Mouse (Mus musculus) heart, embryonic 11.5 days (tissue): ENCODE results near the gene Pbld1. TPM values are rescaled to one million over a fixed set of nuclear protein-coding genes. Genes with fewer than 3 reads are reported as not detected.

Experiments used
- ATAC-seq: fragments of 200-750 bp; cut with Nextera tagmentation; replicated peaks from 2 replicates; pipeline ENCODE4 v1.8.0; 2017; ENCODE audit warnings: moderate library complexity; ENCODE audit not compliant: insufficient number of reproducible peaks, low FRiP score, low TSS enrichment
- H3K27ac ChIP-seq: fragments of 300-500 bp; sonication (generic); 2 replicates; pipeline ENCODE4 v1.5.1; 2014; ENCODE audit warnings: mild to moderate bottlenecking, low read depth, low read length
- H3K27me3 ChIP-seq: fragments of 300-500 bp; sonication (generic); 2 replicates; pipeline ENCODE4 v1.6.1; 2014; ENCODE audit warnings: mild to moderate bottlenecking, low read length, mixed read lengths; ENCODE audit not compliant: control insufficient read depth, insufficient read depth
- H3K36me3 ChIP-seq: fragments of 300-500 bp; sonication (generic); 2 replicates; pipeline ENCODE4 v1.6.1; 2014; ENCODE audit warnings: mild to moderate bottlenecking, low read length, moderate library complexity, mixed read lengths; ENCODE audit not compliant: control insufficient read depth, insufficient read depth
- H3K4me1 ChIP-seq: fragments of 300-500 bp; sonication (generic); 2 replicates; pipeline ENCODE4 v1.6.1; 2014; ENCODE audit warnings: low read length; ENCODE audit not compliant: control insufficient read depth, insufficient read depth
- H3K4me2 ChIP-seq: fragments of 300-500 bp; sonication (generic); 2 replicates; pipeline ENCODE4 v1.6.1; 2014; ENCODE audit warnings: mild to moderate bottlenecking, moderate library complexity
- H3K4me3 ChIP-seq: fragments of 300-500 bp; sonication (generic); 2 replicates; pipeline ENCODE4 v1.5.1; 2014; ENCODE audit warnings: low read depth, low read length
- H3K9ac ChIP-seq: fragments of 300-500 bp; sonication (generic); 2 replicates; pipeline ENCODE4 v1.6.1; 2014; ENCODE audit warnings: mild to moderate bottlenecking, low read depth, low read length, moderate library complexity
- H3K9me3 ChIP-seq: fragments of 300-500 bp; sonication (generic); replicated peaks from 2 replicates; pipeline ENCODE4 v1.6.1; 2016; ENCODE audit warnings: low read length; ENCODE audit not compliant: control insufficient read depth
- WGBS: fragments of 180-500 bp; shearing (Covaris S2); extraction: QIAGEN DNeasy Blood & Tissue Kit; methylation state at CpG from one replicate; pipeline ENCODE4 v1.1.7; 2014; ENCODE audit not compliant: insufficient replicate concordance; 5-methylcytosine and 5-hydroxymethylcytosine counted together
- polyA plus RNA-seq: library from polyadenylated mRNA; unstranded; fragments of >200 nt; fragmentation: Nextera tagmentation; extraction: Ambion mirVana; gene quantifications from 2 replicates; pipeline ENCODE4 v1.2.1, GENCODE M21; 2014

Pbld1 gene
- polyA plus RNA-seq, 1 experiment from 2014 or later: 1.1 TPM

DNA sequence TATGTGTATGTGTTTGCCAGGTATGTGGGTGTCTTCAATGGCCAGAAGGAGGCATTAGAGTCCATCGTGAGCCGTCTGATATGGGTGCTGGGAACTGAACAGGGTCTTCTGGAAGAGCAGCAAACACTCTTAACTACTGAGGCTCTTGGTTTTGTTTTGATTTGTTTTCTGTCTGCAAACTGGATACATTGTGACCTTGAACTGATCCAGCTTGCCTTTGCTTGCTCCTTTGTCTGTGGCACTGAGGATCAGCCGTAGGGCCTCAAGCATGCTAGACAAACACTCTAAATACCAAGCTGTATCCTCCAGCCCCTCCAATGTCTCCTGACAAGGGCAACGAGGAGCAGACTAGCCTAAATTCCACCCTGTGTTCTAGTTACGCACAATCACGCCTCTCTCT is 67.2 kb downstream of the Pbld1 start:
- H3K36me3 ChIP-seq: 0 out of 2 replicates have a peak, but pooled peaks cover 3% of the 10 kb centered on the region
- no peak for ATAC-seq
- peaks cover 2% of the 10 kb centered on the region; the same call in 1 of the 2 replicates for H3K4me1 ChIP-seq
- H3K9me3 ChIP-seq: no peaks in the 10 kb centered on the region
- H3K4me3 ChIP-seq: no peak overlapping the region
- no peak overlapping the region for H3K9ac ChIP-seq
- no peak overlapping the region for H3K27ac ChIP-seq
- H3K27me3 ChIP-seq: no peaks in the 10 kb centered on the region
- WGBS: 89% methylated on average over 6 of the region's 6 CpGs
- H3K4me2 ChIP-seq: no peak overlapping the region

Other genes with a start within 250 kb of the Pbld1 start
- 25.9 and 32.6 TPM in 2 replicates for gene Tet1, start 151.2 kb upstream of the Pbld1 start, polyA plus RNA-seq
- gene Slc25a16, start 139.5 kb upstream of the Pbld1 start, polyA plus RNA-seq: 12.0 and 12.7 TPM in 2 replicates
- gene Dna2, start 113.1 kb upstream of the Pbld1 start, polyA plus RNA-seq: 25.6 and 26.2 TPM in 2 replicates
- gene Rufy2, start 79.9 kb upstream of the Pbld1 start, polyA plus RNA-seq: 13.1 and 13.3 TPM in 2 replicates
- 50.5 and 51.2 TPM in 2 replicates for gene Hnrnph3, start 35.9 kb upstream of the Pbld1 start, polyA plus RNA-seq
- gene Pbld2, start 35.8 kb upstream of the Pbld1 start, polyA plus RNA-seq: 0.67 and 0.70 TPM in 2 replicates
- not detected in 2 replicates for gene Atoh7, start 39.5 kb downstream of the Pbld1 start, polyA plus RNA-seq
- 3.3 and 3.8 TPM in 2 replicates for gene Mypn, start 143.8 kb downstream of the Pbld1 start, polyA plus RNA-seq
- gene Herc4, start 183.6 kb downstream of the Pbld1 start, polyA plus RNA-seq: 32.8 and 38.8 TPM in 2 replicates